Mouse (Mus musculus) heart, embryonic 10.5 days (tissue): ENCODE data around the gene 2310046K23Rik. TPM values are rescaled to one million over a fixed set of nuclear protein-coding genes. Genes with fewer than 3 reads are reported as not detected.

Experiments used
- DNase-seq: peaks from one replicate; pipeline ENCODE4 v3.0.0-alpha.2; 2017; ENCODE audit warnings: low spot score
- H3K27ac ChIP-seq: fragments of 300-500 bp; sonication (generic); 2 replicates; pipeline ENCODE4 v1.5.1; 2016; ENCODE audit warnings: mild to moderate bottlenecking
- H3K27me3 ChIP-seq: fragments of 300-500 bp; sonication (generic); 2 replicates; pipeline ENCODE4 v1.6.1; 2016; ENCODE audit warnings: mild to moderate bottlenecking; ENCODE audit not compliant: poor library complexity, insufficient read depth, severe bottlenecking
- H3K36me3 ChIP-seq: fragments of 300-500 bp; sonication (generic); 2 replicates; pipeline ENCODE4 v1.6.1; 2016; ENCODE audit warnings: mild to moderate bottlenecking, moderate library complexity
- H3K4me1 ChIP-seq: fragments of 300-500 bp; sonication (generic); 2 replicates; pipeline ENCODE4 v1.6.1; 2016; ENCODE audit warnings: mild to moderate bottlenecking
- H3K4me3 ChIP-seq: fragments of 300-500 bp; sonication (generic); 2 replicates; pipeline ENCODE4 v1.5.1; 2016; ENCODE audit warnings: mild to moderate bottlenecking, moderate library complexity
- H3K9me3 ChIP-seq: fragments of 300-500 bp; sonication (generic); 2 replicates; pipeline ENCODE4 v1.6.1; 2016; ENCODE audit warnings: mild to moderate bottlenecking, moderate library complexity
- WGBS: fragments of 180-500 bp; shearing (Covaris S2); methylation state at CpG from one replicate; pipeline ENCODE4 v1.1.7; 2016; 5-methylcytosine and 5-hydroxymethylcytosine counted together
- polyA plus RNA-seq: library from polyadenylated mRNA; unstranded; fragments of >200 nt; fragmentation: Nextera tagmentation; extraction: Ambion mirVana; gene quantifications from 2 replicates; pipeline ENCODE4 v1.2.1, GENCODE M21; 2016

2310046K23Rik gene
- polyA plus RNA-seq: not detected in 2 replicates

DNA sequence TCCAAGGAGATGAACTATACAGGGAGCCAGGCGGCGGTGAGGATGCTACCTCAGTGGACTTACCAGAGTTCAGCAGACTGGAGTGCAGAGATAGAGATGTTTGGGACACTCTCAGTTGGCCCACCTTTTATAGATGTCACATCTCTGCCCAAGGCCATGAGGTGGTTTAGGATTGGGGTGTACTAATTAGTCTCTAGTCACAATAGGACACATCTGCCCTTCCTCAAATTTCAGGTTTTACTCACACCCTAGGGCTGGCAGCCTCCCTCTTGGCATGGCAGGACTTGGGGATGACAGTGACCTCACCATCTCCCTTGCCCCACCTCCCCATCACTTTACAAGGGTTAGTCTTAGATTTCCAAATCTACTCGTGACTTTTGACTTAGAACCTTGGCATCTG, at the start of gene 2310046K23Rik:
2310046K23Rik (minus strand) TSS at position 101 of the 400 bp plus-strand sequence.
- Histone ChIP-seq H3K36me3 (no peaks in the 10 kb centered on the region), H3K4me1 (no peaks in the 10 kb centered on the region), H3K9me3 (no peaks in the 10 kb centered on the region), H3K27me3 (no peaks in the 10 kb centered on the region), H3K4me3 (no peak within 1 kb of the TSS), H3K27ac (no peak within 1 kb of the TSS)
- DNase-seq: no peak
- WGBS: 82% methylated on average over 3 of the region's 3 CpGs

DNA sequence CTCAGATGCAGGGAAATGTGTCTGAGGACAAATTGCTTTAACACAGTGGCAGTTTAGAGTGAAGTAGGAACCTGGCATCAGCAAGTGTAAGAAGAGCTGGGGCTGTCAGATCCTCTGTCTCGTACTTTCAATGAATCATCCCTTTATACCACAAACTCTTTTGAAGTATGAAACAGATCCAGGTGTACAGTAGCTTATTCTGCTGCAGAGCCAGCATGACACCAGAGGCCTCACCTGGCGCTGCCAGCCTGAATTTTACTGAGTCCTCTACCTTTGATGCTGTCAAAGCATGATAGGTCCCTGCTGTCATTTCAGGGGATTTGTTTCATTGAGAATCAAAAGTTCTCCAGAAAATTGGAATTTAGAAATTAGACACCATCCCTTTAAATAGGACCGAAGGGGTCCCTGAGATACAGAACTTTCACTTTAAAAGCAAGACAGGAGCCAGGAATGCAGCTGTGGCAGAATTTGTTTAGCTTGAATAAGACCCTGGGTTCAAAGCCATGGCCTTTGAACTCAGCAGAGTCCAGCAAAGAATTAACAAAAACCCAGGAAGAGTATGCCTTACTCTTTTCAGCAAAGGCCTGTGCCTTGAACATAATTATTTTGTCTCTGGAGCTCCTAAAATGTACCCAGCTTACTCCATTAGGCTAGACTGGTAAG, 49.0 kb upstream of the 2310046K23Rik start:
- no peak overlapping the region for H3K4me3 ChIP-seq
- H3K27ac ChIP-seq: no peak overlapping the region
- WGBS: 75% methylated on average over 3 of the region's 3 CpGs

DNA sequence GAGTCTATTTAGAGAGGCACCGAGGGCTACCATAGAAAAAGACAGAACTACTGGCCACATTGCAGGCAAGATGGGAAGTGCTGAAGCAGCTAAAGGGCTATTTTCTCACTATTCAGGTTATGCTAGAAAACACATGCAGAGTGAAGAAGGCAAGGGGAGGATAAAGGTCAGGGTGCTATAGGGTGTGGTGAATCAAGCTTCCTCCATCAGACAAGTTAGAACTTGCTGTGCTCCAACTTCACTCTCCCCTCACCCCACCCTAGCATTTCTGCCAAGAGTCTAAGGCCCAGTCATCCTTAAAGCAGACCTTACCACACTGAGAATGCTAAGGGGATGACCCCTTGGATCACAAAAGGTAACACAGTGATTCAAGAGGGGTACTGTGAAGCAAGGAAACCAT, 45.2 kb upstream of the 2310046K23Rik start:
- Histone ChIP-seq H3K4me3 (no peak overlapping the region), H3K36me3 (no peaks in the 10 kb centered on the region), H3K27ac (no peak overlapping the region), H3K27me3 (no peaks in the 10 kb centered on the region), H3K9me3 (no peaks in the 10 kb centered on the region), H3K4me1 (no peaks in the 10 kb centered on the region)
- no peak for DNase-seq
- WGBS: 81% methylated on average over 1 of the region's 1 CpGs

More for the DNA sequence above, 49.0 kb upstream of the 2310046K23Rik start:
- Histone ChIP-seq H3K4me1 (no peaks in the 10 kb centered on the region), H3K36me3 (no peaks in the 10 kb centered on the region), H3K9me3 (no peaks in the 10 kb centered on the region), H3K27me3 (no peaks in the 10 kb centered on the region)
- DNase-seq: no peak

DNA sequence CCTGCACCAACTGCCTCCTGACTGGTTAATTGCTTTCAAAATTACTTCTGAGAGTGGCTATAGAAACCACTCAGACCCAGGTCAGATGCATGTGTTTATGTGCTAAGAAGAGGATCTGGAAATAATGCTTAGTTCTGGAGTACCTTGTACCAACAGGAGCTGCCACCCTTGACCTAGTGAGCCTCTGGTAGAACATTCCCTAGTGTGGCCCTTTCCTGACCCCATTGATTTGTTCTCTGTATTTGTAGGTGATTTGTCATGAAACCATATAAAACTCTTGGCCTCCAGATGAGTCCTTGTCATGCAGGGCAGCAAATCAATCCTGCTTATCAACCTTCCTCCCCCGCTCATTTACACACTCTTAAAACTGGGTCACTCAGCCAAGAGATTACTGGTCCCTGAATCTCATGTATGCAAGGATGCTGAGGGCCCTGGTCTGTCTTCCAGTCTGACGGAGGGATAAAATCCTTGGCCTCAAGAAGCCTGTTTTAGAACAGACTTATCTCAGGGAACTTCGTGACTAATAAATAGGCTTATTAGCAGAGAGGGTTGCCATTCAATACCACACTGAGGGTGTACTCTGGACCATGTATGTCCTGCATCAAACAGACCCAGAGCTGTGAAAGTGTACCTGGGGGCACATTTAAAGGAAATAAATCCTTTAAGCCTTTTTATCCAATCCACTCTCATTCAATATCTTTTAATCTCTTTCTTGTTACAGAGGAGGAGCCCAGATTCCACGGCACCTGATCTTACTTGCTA, 44.5 kb upstream of the 2310046K23Rik start:
- WGBS: 58% methylated on average over 4 of the region's 4 CpGs
- no peak overlapping the region for H3K4me3 ChIP-seq
- no peak for DNase-seq
- no peaks in the 10 kb centered on the region for H3K36me3 ChIP-seq
- H3K27ac ChIP-seq: no peak overlapping the region
- H3K9me3 ChIP-seq: no peaks in the 10 kb centered on the region
- H3K27me3 ChIP-seq: no peaks in the 10 kb centered on the region
- no peaks in the 10 kb centered on the region for H3K4me1 ChIP-seq

DNA sequence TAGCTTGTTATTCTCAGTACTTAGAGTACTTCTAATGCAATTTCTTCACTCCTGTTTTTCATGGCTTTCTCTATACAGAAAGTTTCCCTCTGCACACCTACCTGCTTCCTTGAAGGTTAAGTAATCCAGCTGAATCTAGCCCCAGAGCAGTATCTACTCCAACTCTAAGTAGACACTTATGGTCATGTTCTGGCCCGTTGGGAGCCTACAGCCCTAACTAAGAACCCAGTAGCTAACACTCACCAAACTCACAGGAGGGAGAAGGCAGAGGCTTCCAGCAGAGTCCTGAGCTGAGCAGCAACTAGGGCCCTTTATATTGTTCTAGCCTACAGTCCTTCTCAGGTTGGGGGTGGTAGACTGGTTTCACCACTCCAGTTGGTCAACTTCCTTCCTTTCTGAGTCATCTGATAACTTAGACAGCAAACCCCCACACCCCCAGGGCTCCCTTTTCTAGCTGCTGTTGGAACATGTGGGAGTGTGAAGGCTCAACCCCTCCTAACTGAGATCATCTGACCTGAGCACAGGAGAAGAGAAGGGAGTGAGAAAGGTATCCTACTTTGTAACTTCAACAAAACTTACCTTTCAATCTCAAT, 39.2 kb upstream of the 2310046K23Rik start, which contains the start of gene Ivl:
Ivl (minus strand) TSS at position 287 of the 593 bp plus-strand sequence.
- WGBS: 57% methylated on average over 1 of the region's 1 CpGs
- Histone ChIP-seq H3K4me3 (no peak within 1 kb of the TSS), H3K9me3 (no peaks in the 10 kb centered on the region), H3K36me3 (no peaks in the 10 kb centered on the region), H3K27ac (no peak within 1 kb of the TSS), H3K27me3 (0 out of 2 replicates have a peak, but pooled peaks cover 5% of the 10 kb centered on the region), H3K4me1 (no peaks in the 10 kb centered on the region)
- DNase-seq: no peak

DNA sequence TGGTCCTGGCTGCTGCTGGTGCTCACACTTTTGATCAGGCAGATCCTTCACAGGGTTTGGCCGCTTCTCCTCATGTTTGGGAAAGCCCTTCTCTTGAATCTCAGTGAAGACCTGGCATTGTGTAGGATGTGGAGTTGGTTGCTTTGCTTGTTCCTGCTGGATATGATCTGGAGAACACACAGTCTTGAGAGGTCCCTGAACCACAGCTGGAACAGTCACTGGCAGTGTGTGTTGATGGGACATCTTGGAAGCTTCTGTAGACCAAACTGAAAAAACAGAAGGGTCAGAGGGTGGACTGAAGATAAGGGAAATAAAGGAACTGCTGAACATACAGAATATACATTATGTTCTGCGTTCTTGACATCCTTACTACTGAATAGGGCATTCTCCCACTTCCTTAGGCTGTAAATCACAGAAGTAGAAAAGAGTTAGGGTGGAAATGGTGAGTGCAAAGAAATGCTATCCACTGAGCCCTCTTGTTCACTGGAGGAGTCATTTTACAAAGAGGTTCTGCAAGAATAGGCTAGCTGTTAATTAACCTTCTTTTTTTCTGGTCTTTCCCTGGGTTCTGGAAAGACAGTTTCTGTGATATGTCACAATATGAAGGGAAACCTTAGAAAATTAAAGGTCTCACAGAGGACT, 38.3 kb upstream of the 2310046K23Rik start:
- Histone ChIP-seq H3K27me3 (0 out of 2 replicates have a peak, but pooled peaks cover 5% of the 10 kb centered on the region), H3K36me3 (no peaks in the 10 kb centered on the region), H3K27ac (no peak overlapping the region), H3K9me3 (no peaks in the 10 kb centered on the region), H3K4me1 (no peaks in the 10 kb centered on the region), H3K4me3 (no peak overlapping the region)
- no peak for DNase-seq
- WGBS: 58% methylated on average over 2 of the region's 2 CpGs

DNA sequence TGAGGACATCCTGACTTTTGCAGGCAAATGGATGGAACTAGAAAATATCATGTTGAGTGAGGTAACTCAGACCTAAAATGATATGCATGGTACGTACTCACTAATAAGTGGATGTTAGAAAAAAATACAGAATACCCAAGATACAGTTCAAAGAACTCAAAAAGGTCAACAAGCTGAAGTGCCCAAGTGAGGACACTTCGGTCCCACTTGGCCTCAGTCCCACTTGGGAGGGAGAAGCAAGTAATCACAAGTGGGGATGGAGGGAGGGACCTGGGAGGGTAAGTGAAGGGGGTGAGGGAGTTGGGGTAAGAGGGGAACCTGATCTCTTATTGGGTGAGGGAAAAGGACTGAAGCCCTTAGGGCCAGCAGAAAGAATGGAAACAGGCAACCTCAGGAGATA, 34.4 kb upstream of the 2310046K23Rik start:
- no peak for DNase-seq
- Histone ChIP-seq H3K9me3 (no peaks in the 10 kb centered on the region), H3K27me3 (0 out of 2 replicates have a peak, but pooled peaks cover 5% of the 10 kb centered on the region), H3K4me1 (no peaks in the 10 kb centered on the region), H3K36me3 (no peaks in the 10 kb centered on the region), H3K27ac (no peak overlapping the region), H3K4me3 (no peak overlapping the region)
- WGBS: 81% methylated on average over 2 of the region's 2 CpGs

DNA sequence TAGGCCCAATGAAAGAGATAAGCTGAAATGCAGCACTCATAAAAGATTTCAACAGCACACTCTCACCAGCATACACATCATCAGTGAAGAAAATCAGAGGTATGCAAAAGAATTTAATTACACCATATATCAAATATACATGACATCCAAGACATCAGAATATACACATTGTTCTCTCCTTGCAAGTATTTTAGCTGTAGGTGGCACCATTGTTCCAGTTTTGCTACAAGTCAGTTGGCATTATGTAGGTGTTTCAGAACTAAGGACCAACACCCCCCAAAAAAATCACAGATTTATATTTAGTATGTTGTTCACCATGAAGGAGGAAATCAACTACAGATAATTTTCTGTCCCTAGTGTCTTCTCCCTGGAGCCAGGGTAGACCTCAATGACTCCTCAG, 31.1 kb upstream of the 2310046K23Rik start:
- Histone ChIP-seq H3K36me3 (no peaks in the 10 kb centered on the region), H3K27ac (no peak overlapping the region), H3K27me3 (no peaks in the 10 kb centered on the region), H3K9me3 (no peaks in the 10 kb centered on the region), H3K4me1 (no peaks in the 10 kb centered on the region), H3K4me3 (no peak overlapping the region)
- no peak for DNase-seq

DNA sequence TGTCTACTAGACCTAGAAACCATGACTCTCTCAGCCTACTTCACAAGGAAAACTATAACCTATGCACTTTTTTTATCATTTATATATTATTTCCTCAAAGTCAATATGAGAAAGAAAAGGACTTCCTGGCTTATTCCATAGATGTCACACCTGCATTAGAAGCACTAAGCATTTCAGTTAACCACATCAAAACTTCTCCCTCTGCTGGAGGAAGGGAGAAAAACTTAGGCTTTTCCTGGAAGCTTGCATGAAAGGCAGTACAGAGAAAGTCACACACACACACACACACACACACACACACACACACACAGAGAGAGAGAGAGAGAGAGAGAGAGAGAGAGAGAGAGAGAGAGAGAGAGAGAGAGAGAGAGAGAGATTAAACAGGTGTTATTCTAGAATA, 22.0 kb downstream of the 2310046K23Rik start:
- no peaks in the 10 kb centered on the region for H3K36me3 ChIP-seq
- no peaks in the 10 kb centered on the region for H3K4me1 ChIP-seq
- DNase-seq: no peak
- H3K9me3 ChIP-seq: no peaks in the 10 kb centered on the region
- no peaks in the 10 kb centered on the region for H3K27me3 ChIP-seq
- H3K4me3 ChIP-seq: no peak overlapping the region
- no peak overlapping the region for H3K27ac ChIP-seq

DNA sequence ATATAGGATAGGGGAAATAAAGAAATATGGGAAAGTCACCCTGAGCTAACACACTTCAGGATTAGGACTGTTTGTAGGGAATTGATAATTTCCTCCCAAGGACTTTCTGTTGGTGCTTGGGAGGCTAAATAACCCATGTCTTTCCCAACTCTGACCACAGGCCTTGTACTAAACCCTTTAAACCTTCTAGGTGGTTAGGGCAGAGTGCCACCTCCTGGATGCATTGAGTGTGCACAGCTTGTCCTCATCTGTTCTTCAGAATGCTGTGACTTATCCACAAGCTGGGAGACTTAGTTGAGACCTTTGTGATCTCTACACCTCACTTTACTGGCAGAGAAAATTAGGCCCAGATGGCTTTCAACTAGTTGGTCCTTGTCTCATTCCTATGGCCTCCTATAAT, 23.5 kb downstream of the 2310046K23Rik start:
- Histone ChIP-seq H3K27ac (no peak overlapping the region), H3K27me3 (no peaks in the 10 kb centered on the region), H3K4me1 (no peaks in the 10 kb centered on the region), H3K4me3 (no peak overlapping the region), H3K36me3 (no peaks in the 10 kb centered on the region), H3K9me3 (no peaks in the 10 kb centered on the region)
- DNase-seq: no peak

DNA sequence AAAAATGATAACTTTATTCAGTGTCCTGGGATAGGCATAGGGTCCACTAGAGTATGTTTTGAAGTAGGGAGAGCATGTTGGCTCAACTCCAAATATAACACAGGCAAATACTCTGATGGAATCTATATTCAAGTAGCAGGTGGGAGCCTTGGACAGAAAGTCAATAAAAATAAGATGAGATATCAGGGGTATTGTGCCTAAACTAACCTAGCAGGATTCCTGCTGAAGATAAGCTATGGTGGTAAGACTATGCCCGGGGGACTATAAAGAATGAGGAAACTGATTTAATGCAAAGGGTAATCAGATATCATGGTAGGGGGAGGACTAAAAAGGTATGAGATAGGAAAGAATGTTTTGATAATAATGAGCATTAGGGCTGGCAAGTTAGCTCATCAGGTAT, 26.1 kb downstream of the 2310046K23Rik start:
- no peak for DNase-seq
- Histone ChIP-seq H3K9me3 (no peaks in the 10 kb centered on the region), H3K36me3 (no peaks in the 10 kb centered on the region), H3K4me3 (no peak overlapping the region), H3K27ac (no peak overlapping the region), H3K4me1 (no peaks in the 10 kb centered on the region), H3K27me3 (no peaks in the 10 kb centered on the region)
- 85% methylated on average over 1 of the region's 1 CpGs for WGBS

DNA sequence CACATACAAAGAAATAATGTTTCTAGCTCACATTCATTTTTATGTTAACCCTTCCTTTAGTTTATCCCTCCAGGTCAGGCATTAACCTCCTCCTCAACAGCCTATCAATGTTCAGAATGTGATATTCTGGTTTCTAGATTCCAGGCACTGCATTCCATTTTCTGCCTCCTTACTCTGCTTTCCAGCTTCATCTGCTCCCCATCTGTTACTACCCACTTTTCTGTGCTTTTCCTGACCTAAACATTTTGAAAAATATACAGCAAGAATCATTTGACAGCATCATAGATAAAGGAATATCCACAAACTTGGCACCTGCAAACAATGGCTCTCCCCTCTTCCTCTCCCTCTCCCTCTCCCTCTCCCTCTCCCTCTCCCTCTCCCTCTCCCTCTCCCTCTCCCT, 30.8 kb downstream of the 2310046K23Rik start:
- no peak overlapping the region for H3K4me3 ChIP-seq
- no peak for DNase-seq
- no peaks in the 10 kb centered on the region for H3K36me3 ChIP-seq
- no peaks in the 10 kb centered on the region for H3K9me3 ChIP-seq
- no peak overlapping the region for H3K27ac ChIP-seq
- no peaks in the 10 kb centered on the region for H3K27me3 ChIP-seq
- H3K4me1 ChIP-seq: no peaks in the 10 kb centered on the region

DNA sequence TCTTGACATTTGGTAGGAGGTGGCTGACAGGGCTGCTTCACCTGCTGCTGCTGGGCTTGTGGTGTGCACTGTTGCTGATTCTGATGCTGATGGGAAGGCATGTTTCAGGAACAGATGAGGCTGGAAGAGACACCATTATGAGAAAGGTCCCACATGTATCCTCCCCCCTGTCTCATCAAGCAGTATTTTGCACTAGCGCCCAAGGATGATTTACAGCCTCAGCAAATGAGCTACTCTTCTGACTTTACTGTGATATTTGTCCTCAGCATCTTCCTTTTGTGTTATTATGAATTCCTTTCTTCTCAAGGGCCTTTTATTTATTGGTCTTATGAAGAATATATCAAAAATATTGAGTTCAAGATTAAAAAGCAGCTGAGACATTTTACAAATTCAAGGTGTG, 33.9 kb downstream of the 2310046K23Rik start, which contains the start of gene Sprr4:
Sprr4 (minus strand) TSS at position 101 of the 400 bp plus-strand sequence.
- H3K4me1 ChIP-seq: no peaks in the 10 kb centered on the region
- H3K27ac ChIP-seq: no peak within 1 kb of the TSS
- H3K4me3 ChIP-seq: no peak within 1 kb of the TSS
- H3K9me3 ChIP-seq: no peaks in the 10 kb centered on the region
- 97% methylated on average over 1 of the region's 1 CpGs for WGBS
- H3K27me3 ChIP-seq: no peaks in the 10 kb centered on the region
- no peaks in the 10 kb centered on the region for H3K36me3 ChIP-seq
- no peak for DNase-seq
